Mouse (Mus musculus) thymus, postnatal 0 days (tissue): ENCODE measurements at regions not wholly inside any gene's neighbourhood (a gene's known extent, or its start where the extent isn't known, plus 50 kb on each side); places are given as distances from the start of the nearest gene placed in this dataset.

Experiments used
- DNase-seq: peaks from one replicate; pipeline ENCODE4 v3.0.0-alpha.2; 2015; ENCODE audit warnings: low spot score

DNA sequence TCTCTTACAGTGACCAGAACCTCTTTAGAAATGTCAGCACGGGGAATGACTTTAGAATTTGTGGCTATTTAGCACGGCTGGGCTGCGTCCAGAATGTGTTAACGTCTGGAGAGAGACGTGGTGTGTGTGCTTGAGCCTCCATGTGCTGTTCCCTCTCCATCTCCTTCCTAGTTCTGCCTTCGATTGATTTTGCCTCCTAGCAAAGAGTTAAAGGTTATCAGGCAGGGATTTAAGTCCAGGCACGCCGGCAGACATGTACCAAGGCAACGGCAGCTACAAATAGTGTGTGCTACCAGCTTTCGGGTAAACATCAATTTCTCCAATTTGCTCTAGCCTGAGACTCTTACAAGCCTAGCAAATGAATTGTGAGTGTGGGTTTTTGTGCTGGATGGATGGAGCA, 285.7 kb downstream of the Icos start:
- no peak for DNase-seq

DNA sequence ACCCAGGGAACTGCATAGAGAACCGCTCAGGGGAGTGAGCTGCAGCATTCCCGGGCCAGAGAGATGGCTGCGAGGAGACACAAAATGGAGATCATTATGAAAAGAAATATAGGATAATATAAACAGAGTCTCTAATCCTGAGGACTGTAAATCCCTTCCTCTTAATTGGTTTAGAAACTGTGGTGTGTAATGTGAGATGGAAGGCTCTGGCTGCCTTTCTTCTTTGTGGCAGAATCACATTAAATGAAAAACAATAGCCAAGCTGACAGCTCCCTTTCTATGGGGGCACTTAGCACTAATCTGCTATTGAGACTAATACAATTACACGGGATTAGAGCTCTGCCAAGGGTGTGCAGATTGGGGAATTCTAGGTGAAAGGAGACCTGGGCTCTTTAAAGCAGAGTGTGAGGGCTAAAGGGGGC, 288.0 kb downstream of the Icos start:
- DNase-seq, result no peak

DNA sequence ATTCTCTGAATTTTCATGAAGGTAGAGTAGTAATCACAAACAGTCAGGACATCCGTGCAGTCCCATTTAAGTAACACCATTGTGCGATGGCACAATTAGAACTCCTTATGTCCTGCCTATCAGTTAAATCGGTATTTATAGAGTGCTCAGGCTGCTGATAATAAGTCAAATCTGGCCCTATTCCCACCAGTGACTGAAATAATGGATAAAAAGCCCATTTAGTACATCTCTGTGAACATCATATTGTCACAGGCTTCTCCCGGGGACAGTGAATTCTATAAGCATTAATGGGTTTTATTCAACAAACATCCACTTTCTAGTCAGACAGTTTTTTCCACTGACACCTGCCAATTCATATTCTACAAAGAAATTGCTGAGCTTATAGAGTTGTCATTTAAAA, 296.1 kb downstream of the Icos start:
- DNase-seq, result no peak

DNA sequence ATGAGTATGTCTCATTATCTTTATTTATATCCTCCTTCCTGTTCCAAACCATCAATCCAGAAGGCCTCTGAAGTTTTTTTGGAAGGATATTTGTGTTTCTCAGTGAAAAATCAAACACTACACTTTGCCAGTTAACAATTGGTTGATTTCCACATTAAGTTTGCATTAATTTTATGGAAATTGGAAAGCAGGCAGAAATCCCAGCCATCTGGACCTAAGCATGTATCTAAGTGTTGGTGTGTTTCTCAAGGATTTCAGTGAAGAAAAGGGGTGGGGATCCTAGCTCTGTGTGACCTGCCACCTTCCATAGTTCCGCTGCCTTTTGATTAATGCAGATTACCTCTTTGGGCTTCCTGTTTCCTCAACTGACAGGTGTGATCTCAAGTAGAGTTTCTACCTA, 296.5 kb downstream of the Icos start:
- no peak for DNase-seq

DNA sequence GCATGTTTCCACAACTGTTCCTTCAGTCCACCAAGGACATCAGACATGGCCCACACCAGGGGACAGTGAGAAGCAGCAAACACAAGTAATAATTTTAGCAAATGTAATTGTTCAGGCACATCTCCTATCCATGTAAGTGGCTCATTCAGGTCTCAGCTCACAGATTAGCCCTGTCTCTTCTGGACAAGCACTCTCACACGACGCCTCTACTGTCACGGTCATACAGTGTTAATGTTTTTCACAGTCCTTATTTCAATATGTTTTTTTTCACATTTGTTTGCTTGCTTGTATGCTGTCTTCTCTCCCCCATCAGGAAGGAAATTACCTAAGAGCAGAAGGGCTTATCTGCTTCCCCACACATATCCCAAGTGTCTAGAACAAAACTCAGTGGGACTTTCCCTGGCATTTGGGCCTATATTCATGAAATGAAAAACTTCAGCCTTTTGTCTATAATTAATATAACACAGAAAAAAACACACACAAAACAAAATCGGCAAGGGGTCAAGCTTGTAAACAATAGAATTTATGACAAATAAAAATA, 299.5 kb downstream of the Icos start:
- no peak for DNase-seq

DNA sequence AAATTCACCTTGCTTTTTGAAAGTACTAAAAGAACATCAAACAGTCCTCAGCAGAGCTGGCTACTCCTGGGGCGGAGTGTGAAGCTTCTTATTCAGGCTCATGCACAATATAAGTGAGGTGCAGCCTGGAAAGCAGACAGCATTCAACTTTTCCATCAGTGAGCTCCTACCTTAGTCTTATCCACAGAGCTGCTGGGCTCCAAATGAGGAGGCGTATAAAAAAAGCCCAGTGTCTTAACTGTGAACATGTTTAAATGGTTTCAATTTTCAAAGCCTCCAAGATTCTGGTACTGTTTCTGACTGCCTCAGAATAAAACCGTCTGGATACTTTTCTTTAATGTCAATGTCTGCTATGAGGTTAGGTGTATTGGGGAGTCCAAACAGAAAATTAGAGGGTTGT, 310.5 kb downstream of the Icos start:
- DNase-seq, result no peak

DNA sequence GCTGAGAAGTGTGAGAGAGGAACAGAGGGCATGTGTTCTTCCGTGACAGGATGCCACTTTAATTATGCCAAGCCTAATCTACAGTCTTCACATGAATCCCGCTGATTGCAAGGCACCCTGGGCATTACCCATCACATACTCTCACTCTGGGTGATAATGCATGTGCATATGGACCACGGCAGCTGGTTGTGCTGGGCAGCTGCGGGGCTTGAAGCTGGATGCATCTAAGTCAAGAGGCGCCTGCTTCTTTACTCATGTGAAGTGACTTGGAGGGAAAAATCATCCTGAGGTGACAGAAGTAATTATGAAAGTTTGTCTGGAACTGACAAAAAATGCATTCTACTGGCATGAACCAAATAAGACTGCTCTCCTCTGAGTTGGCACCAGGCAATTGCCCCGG, 311.2 kb downstream of the Icos start:
- no peak for DNase-seq

DNA sequence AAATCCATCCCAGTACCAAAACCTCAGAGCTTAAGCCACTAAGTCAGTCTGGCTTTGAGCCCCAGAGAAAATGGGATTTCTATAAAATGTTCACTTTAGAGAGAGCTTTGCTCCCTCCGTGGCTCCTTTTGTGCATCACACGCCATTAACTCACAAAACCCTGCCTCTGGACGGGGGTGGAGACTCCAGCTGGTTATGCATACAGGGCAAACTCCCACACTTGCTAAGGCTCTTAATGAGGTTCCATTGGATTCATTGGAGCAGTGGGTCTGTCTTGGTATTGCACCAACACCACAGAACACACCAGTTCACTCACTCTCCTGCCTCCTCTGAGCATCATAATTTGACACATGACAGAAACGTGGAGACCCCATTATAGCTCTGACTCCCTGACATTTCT, 311.8 kb downstream of the Icos start:
- DNase-seq, result no peak

DNA sequence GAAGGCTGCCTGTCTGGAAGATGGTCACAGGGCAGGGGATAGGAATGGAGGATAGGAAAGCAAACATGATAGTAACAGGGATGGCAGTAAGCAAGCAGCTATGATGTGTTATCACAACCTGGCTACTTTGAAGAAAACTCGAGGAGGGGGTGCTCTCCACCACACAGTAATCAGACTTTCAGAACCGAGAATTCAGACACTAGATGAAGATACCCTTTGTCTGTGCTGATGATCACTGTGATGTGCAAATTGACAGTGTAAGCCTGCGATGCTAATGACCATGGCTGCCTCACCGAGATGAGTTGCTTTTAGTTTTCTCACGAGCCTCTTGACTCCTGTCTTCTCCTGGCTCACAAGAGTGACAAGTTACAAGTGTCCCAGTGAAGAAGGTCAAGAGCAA, 315.4 kb downstream of the Icos start:
- DNase-seq, result no peak

DNA sequence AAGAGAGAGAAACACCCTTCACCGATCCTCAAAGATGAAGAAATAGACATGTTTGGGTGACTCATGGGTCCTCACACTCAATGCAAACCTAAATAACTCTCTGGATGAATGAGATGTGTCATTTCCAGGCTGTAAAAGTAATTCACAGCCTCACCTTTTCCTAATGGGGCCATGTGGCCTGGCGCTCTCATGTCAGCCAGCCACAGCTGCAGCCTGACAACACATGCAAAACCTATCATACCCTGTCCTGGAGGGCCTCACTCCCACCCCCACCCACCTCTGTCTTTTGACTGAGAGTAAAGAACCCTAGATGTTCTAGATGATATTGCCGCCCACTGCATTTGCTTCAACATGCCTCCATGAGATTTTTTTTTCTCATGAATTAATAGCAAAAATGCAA, 317.5 kb downstream of the Icos start:
- no peak for DNase-seq

DNA sequence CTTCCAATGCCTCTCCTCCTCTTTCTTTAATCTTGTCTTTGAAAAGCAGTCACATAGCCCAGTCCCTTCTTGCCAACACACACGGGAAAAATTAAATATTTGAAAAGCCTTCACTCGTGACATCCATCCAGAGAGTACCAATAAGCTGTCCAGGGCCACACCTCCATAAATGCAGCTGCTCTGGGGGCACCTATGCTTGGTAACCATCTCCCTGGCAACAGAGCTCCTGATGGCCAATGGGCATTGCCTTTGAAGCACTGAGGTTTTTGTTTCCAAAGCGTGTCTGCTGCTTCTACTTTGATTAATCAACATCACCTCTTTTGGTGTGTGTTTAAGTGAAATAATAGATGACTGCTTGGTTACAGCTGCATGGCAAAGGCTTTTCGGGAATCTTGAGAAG, 319.1 kb downstream of the Icos start:
- no peak for DNase-seq

DNA sequence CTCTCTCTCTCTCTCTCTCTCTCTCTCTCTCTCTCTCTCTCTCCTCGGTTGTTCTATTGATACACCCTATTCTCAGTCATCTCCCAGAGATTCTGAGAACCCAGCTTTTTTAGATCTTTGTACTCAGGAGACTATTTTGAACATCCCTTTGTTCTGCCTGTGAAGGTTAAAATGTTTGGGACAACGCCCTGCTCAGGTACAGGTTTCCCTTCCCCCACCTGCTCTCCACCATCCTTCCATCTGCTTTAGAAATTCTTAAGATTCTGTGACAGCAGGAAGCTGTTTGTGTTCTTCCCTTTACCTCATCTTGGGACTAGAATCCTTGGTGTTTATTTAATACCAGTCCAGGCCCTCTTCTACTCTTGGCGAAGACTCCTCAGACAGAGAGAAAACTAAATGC, 319.6 kb downstream of the Icos start:
- DNase-seq, result no peak

DNA sequence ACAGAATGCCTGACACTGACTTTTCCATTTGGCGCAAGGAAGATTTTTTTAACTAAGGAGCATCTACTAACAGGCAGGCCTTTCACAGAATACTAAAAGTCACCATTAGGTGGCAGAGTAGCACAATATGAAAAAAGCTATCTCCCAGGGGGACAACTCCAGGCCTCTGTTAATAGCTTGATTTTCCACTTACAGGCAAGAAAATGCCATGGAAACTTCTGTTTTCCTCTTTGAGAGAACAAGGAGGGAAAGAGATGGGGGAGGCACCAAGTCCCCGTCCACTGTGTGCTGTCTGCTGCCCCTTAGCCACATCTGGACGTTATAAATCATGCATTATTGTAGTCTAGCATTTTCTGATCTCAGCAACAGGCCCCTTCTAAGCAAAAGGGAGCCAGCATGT, 320.3 kb downstream of the Icos start:
- no peak for DNase-seq

DNA sequence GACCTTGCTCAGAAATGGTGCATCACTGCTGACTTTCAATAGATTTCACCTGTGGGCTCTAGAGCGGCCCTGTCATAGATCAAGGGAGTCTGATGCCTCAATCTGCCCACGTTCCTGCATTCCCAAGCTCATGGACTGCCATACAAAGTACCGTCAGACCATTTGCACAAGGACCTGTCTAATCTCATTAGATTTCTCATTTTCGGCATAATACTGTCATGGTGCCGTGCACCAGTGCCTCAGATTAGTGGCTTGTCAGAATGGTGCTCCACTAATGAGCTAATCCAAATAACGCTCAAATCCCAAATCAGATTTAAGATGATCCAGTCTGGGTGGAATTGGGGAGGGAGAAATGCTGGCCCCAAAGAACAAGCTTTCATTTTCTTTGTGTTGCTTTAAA, 321.1 kb downstream of the Icos start:
- no peak for DNase-seq

DNA sequence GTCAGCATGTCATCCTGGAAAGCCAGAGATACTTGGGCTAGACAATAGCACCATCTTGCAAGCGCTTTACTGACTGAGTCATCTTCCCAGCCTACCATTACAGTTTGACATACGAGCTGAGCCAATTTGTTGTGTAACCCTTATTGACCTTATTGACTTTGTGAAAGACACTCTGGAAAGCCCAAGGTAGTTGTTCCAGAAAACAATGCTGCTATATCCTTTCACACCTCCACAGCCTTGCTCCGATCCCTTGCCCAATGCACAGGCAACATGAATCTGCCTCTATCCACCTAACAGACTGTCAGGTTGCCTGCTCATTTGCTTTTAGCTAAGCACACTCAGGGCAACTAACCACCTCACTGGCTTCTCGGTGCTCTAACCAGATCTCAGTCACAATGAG, 322.8 kb downstream of the Icos start:
- no peak for DNase-seq

DNA sequence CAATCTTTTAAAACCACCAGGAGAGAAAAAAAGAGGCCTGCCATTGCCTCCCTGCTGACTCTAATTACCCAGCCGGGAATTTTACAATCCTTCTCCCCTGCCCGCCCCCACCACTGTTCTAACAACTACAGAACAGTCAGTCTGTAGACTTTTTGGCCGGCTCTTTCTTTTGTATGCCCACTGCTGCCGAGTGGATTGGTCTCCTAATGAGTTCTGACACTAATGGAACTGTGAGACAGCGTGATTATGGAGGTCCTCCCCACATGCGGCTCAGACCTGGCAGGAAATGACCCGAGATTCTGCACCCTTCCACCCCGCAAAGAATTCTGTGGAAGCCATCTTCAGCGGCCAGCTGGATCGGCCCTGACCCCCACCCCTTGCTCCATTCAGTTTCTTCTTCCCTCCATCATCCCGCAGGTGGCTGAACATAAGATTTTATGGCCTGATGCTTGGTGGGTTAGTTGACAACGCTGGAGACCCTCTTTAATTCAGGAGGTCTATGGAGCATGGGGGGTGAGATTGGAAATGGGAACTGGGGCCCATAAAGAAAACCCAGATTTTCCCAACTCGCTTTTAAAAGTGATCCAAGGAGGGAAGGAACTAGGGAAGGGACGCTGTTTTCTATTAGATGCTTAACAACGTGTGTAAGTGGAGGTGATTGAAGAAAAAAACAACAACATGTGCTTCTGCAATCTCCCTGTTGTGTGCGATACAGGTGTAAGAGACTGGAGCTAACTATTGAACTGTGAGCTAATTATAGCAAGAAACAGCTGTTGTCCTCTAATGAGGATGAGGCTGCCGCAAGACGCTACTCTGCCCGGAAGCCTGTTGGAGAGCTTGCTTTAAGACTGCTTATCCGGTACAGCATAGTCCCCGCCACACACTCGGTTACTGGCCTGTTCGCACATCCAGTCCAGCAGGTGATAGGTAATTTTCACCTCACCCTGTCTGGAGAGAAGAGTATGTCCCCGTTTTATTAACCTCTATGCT, 323.6 kb downstream of the Icos start:
- DNase-seq, result no peak

DNA sequence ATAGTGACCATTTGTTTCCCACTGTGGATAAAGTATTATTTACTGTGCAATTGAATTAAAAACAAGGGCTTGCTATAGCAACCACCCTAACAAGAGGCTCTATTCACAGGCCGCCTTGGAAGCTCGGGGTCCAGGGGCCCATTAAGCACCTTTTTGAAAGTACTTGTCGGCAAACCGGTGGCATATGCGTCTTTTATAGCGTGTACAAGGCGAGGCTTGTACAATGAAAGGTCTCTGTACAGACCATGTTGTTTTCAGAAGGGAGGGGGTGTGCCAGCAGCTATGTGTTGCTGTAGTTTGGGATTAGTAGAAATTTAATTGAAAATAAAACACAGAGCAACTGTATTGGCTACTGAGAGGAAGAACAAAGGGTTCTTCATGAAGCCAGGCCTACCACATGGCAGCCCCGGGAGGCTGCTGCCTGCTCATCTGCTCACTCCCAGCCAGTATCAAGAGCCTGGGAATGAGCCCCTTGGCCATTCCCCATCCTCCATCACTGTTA, 324.9 kb downstream of the Icos start:
- DNase-seq, result no peak

DNA sequence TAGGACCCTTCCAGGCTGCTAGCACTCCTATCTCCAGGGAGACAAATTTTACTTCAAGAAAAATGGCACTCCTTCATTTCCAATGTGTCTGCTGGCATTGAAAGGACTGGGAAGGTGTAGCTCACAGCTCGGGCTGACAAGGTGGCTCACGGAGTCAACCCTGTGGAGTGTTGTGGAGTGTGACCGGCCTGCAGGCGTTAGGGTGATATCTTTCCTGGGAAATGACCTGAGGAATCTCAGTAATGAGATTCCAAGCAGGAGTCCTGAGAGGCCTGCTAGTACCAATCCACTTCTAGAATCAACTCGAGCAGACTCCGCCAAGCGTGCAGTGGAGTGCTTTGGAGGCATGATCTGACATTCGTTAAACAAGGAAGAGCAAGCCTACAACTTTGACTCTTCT, 328.6 kb downstream of the Icos start:
- DNase-seq, result no peak

DNA sequence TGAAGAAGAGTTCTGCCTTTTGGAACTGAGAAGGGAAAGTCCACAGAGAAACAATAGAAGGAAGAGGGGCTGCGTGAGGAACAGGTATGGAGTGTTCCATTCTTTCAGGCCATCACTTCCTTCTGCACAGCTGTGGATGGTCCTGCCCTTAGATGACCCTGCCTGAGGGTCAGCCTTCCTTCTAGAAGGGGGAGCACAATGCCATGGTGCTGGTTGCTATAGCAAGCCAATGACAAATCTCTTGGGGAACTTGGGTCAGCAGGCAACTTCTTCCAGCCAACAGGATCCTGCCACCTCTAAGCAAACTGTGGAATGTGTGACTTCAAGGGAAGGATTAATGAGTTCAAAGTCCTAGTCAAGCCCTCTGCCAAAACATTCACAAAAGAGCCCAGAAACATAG, 329.1 kb upstream of the Pard3b start:
- DNase-seq, result no peak

DNA sequence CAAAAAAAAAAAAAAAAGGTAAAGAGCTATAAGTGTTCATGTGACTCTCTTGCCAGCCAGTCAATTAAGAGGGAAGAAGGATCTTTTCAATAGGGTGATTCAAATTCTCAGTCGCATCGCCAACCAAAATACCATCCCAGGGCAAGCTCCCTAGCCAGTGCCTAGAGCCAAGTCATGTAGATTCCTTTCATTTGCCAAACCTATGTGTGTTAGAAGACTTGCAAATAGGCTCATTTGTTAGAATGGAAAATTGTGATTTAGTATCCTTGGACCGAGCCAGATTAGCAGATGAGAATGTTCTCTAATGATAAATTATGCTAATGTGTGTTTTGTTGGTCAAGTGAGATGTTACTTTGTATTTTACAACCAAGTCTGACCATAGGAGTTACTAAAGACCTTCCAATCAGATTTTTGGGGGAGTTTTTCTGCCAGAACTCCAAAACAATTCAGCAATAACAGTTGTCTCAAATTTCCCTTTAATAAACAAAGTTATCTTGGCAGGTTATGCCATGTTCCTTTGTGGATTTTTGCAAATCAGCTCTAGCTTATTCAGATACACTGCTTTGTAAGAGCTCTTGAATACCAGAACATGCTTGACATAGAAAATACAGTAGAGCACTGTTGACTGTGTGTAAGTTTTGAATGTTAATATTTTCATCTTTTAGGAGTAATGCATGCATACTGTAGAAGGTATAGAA, 328.4 kb upstream of the Pard3b start:
- no peak for DNase-seq

DNA sequence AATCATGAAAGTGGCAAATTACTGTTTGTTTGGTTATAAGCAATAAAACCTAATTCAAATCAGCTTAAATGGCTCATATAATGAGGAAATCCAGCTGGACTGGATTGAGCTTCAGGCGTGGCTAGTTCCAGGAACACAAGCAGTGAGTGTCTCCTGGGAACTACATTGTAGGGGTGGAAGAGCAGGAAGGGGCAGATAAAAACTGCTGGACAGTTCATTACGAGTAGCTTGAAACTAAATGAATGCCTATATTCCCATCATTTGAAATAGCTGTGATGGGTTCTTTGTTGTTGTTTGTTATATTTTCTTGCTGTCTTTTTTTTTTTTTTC, 327.9 kb upstream of the Pard3b start:
- no peak for DNase-seq

DNA sequence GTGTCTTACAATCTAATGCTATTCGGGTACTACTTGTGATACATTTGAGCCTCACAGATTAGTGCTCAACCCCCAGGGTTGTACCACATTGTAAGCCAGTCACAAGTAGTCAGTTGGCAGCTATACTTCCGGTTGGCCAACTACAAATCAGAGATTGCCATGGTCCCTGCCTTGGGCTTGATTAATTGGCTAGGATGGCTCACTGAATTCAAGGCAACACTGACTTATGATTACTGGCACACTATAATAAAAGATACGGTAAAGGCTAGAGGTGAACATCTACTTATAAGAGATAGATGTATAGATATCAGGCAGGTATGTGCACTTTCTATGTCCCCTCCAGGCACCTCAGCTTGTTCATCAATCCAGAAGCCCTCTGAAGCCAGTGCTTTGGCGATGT, 325.4 kb upstream of the Pard3b start:
- no peak for DNase-seq

DNA sequence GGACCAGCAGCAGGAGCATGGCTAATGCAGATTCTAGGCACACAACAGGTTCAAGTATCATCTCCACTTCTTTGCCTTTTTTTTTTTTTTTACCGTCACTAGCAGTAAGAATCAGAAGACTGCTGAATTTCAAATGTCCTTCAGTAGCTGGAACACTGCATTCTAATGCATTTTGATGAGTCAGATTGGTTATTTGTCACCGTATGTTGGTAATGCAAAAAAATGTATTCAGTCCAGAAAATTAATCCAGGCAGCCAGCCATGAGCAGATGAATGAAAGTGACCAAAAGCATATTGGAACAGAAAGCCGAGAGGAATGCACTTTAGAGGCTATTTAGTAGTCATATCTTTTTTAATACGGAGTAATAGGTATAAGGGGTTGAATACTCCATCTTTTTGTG, 322.4 kb upstream of the Pard3b start:
- DNase-seq, result no peak
